Mouse (Mus musculus) myocyte (in vitro differentiated cells): Measurements from ENCODE around the gene Olfr1511.

Experiments used
- E2F4 ChIP-seq: IDR thresholded peaks from one replicate; pipeline ENCODE4 v1.6.1; 2011; ENCODE audit warnings: mild to moderate bottlenecking, control low read depth, moderate library complexity; ENCODE audit not compliant: insufficient read depth
- MAX ChIP-seq: IDR thresholded peaks from one replicate; pipeline ENCODE4 v1.6.1; 2011; ENCODE audit warnings: low read depth, mild to moderate bottlenecking, control low read depth
- MYOD1 ChIP-seq, 3 experiments: IDR thresholded peaks; one replicate each; pipeline ENCODE4 v1.6.1; 2011; ENCODE audit warnings: control low read depth in 2 of 3, low read depth in 2 of 3, mild to moderate bottlenecking in 2 of 3, moderate library complexity in 1 of 3; ENCODE audit not compliant: insufficient read length in 2 of 3, control insufficient read depth in 1 of 3
- MYOG ChIP-seq, 3 experiments: IDR thresholded peaks; one replicate each; pipeline ENCODE4 v1.6.1; 2011; ENCODE audit warnings: control low read depth in 2 of 3, low read depth in 2 of 3, mild to moderate bottlenecking in 2 of 3; ENCODE audit not compliant: insufficient read length in 2 of 3, control insufficient read depth in 1 of 3, insufficient read depth in 1 of 3
- POLR2A ChIP-seq: IDR thresholded peaks from one replicate; pipeline ENCODE4 v1.6.1; 2011; ENCODE audit warnings: low read depth, mild to moderate bottlenecking, control low read depth, moderate library complexity; ENCODE audit not compliant: insufficient read length
- POLR2AphosphoS2 ChIP-seq: IDR thresholded peaks from one replicate; pipeline ENCODE4 v1.6.1; 2011; ENCODE audit warnings: low read depth, control low read depth; ENCODE audit not compliant: insufficient read length
- REST ChIP-seq: IDR thresholded peaks from one replicate; pipeline ENCODE4 v1.6.1; 2011; ENCODE audit warnings: mild to moderate bottlenecking, control low read depth, moderate library complexity; ENCODE audit not compliant: insufficient read depth, insufficient read length
- SRF ChIP-seq: IDR thresholded peaks from one replicate; pipeline ENCODE4 v1.6.1; 2011; ENCODE audit warnings: low read depth; ENCODE audit not compliant: control insufficient read depth, insufficient read length
- TCF12 ChIP-seq: IDR thresholded peaks from one replicate; pipeline ENCODE4 v1.6.1; 2011; ENCODE audit warnings: mild to moderate bottlenecking, control low read depth; ENCODE audit not compliant: poor library complexity, insufficient read depth, severe bottlenecking
- TCF3 ChIP-seq: IDR thresholded peaks from one replicate; pipeline ENCODE4 v1.6.1; 2011; ENCODE audit warnings: low read depth, control low read depth; ENCODE audit not compliant: insufficient read length
- USF1 ChIP-seq: IDR thresholded peaks from one replicate; pipeline ENCODE4 v1.6.1; 2011; ENCODE audit warnings: low read depth, mild to moderate bottlenecking, control low read depth, moderate library complexity

- TF ChIP-seq MYOG (IDR thresholded peaks at IDR 0.05; ENCODE audit: control insufficient read depth in 1 of 3, insufficient read depth in 1 of 3, insufficient read length in 2 of 3, low read depth in 2 of 3) (no peak), POLR2A (no peak), MAX (no peak), TCF12 (no peak), USF1 (no peak), POLR2AphosphoS2 (no peak), MYOD1 (IDR thresholded peaks at IDR 0.05; ENCODE audit: control insufficient read depth in 1 of 3, insufficient read length in 2 of 3, low read depth in 2 of 3) (no peak), SRF (no peak), REST (no peak), E2F4 (no peak), TCF3 (no peak)
These were observed 18.1 kb downstream of the Olfr1511 start, which contains the start of gene Olfr1512 for GRCm38 (mm10) chr14:52379068-52379467.
